Mouse (Mus musculus) intestine, embryonic 14.5 days (tissue): Measurements from ENCODE around the gene Fzd2. TPM values are rescaled to one million over a fixed set of nuclear protein-coding genes. Genes with fewer than 3 reads are reported as not detected.
A peak's percentile ranks its signal among the peaks of the same experiment; 100 is the strongest.
"Not testable (repeated sequence)": the region's sequence is repeated elsewhere in the genome, so short reads cannot be mapped to it uniquely, and the experiment has no call there.

Experiments
- ATAC-seq: fragments of 200-750 bp; cut with Nextera tagmentation; replicated peaks from 2 replicates; pipeline ENCODE4 v1.8.0; 2017; ENCODE audit warnings: low read depth, moderate number of reproducible peaks, moderate TSS enrichment, moderate library complexity; ENCODE audit not compliant: low FRiP score, low TSS enrichment
- DNase-seq: peaks from one replicate; pipeline ENCODE4 v3.0.0-alpha.2; 2018; ENCODE audit warnings: low spot score
- H3K27ac ChIP-seq: fragments of 300-500 bp; sonication (generic); 2 replicates; pipeline ENCODE4 v1.5.1; 2014; ENCODE audit warnings: low read depth, mild to moderate bottlenecking, control low read depth
- H3K27me3 ChIP-seq: fragments of 300-500 bp; sonication (generic); replicated peaks from 2 replicates; pipeline ENCODE4 v1.6.1; 2014; ENCODE audit warnings: low read length, control low read depth; ENCODE audit not compliant: control insufficient read depth, insufficient read depth
- H3K36me3 ChIP-seq: fragments of 300-500 bp; sonication (generic); 2 replicates; pipeline ENCODE4 v1.6.1; 2014; ENCODE audit warnings: low read length, control low read depth; ENCODE audit not compliant: control insufficient read depth, insufficient read depth
- H3K4me1 ChIP-seq: fragments of 300-500 bp; sonication (generic); replicated peaks from 2 replicates; pipeline ENCODE4 v1.6.1; 2014; ENCODE audit warnings: low read length, control low read depth, mixed read lengths; ENCODE audit not compliant: control insufficient read depth, insufficient read depth
- H3K4me2 ChIP-seq: fragments of 300-500 bp; sonication (generic); 2 replicates; pipeline ENCODE4 v1.6.1; 2014; ENCODE audit warnings: low read length
- H3K4me3 ChIP-seq: fragments of 300-500 bp; sonication (generic); 2 replicates; pipeline ENCODE4 v1.5.1; 2014; ENCODE audit warnings: low read depth, low read length, control low read depth, mixed read lengths
- H3K9ac ChIP-seq: fragments of 300-500 bp; sonication (generic); 2 replicates; pipeline ENCODE4 v1.6.1; 2014; ENCODE audit warnings: mild to moderate bottlenecking, low read length
- H3K9me3 ChIP-seq: fragments of 300-500 bp; sonication (generic); 2 replicates; pipeline ENCODE4 v1.6.1; 2016; ENCODE audit warnings: low read length, control low read depth; ENCODE audit not compliant: control insufficient read depth
- WGBS: fragments of 180-500 bp; shearing (Covaris S2); extraction: QIAGEN DNeasy Blood & Tissue Kit; methylation state at CpG from one replicate; pipeline ENCODE4 v1.1.7; 2014; 5-methylcytosine and 5-hydroxymethylcytosine counted together
- polyA plus RNA-seq: library from polyadenylated mRNA; unstranded; fragments of >200 nt; fragmentation: Nextera tagmentation; extraction: Ambion mirVana; gene quantifications from 2 replicates; pipeline ENCODE4 v1.2.1, GENCODE M21; 2014

Fzd2 gene
- polyA plus RNA-seq, 1 experiment from 2014 or later: 20.4 TPM

DNA sequence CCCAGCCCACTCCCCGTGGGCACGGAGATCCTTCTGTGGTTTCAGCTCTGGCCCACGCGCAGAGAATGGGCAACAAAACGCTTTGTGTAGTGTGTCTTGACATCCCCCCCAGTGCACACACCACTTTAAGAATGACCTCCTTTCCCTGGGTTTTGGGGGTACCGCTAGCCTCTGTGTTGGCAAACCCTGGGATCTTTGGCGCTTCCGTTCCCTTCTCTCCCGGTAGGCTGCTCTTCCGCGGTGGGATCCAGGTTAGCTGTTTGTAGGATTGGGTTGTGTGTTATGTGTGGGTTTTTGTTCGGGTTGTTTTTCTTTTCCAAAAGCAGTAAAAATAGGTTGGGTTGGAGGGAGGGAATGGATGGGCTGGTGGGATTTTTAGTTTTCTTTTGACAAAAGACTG is 3.0 kb downstream of the Fzd2 start:
- not testable (repeated sequence) for H3K27me3 ChIP-seq, H3K9me3 ChIP-seq, H3K36me3 ChIP-seq, ATAC-seq, DNase-seq
- H3K4me3 ChIP-seq: peak overlapping the region; percentile 90
- H3K4me2 ChIP-seq: peak overlapping the region; percentile 76
- H3K9ac ChIP-seq: peak overlapping the region; percentile 91
- peaks cover 40% of the 10 kb centered on the region for H3K4me1 ChIP-seq
- peak overlapping the region; percentile 98 for H3K27ac ChIP-seq
- 2% methylated on average over 12 of the region's 12 CpGs for WGBS

DNA sequence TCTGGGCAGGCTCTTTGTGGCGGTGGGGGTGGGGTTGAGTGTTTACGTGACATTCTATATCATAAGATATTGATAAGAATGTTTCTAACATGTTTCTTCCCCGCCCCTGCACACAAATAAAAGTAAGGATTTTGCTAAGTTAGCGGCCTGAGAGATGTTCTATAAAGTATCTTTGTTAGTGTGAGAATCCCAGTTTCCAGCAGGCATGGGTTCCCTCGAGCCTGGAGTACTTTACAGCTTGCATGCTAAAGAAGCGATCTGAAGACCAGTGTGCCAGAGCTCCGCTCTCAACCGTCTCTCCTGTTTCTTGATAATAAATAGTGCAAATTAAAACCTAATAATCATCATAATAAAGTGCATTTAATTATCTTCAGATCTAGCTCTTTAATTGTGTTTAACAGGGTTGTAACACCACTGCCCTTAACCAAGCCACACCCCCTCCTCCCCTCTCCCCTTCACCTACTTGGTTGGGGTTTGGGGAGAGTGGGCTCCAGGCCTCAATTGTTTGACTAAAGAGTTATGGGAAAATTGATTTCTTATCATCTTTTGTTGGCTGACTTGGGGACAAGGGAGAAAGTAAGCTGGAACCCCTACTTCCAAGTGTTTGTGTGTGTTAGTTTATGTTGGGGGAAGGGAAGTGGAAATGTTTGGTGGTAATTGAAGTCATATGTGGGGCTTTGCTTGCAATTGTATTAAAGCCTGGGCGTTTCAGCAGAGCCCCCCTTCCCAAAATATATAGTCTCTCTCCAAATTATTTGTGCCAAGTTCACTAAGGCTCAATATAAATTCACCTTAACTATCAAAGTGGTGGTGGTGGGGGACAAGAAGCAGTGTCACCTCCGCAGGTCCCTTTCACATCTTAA is 3.7 kb downstream of the Fzd2 start:
- DNase-seq: peak; percentile 60
- no peak for ATAC-seq
- Histone ChIP-seq H3K9ac (peak overlapping the region; percentile 91), H3K27me3 (no peaks in the 10 kb centered on the region), H3K4me2 (peak overlapping the region; percentile 76), H3K4me3 (peak overlapping the region; percentile 90), H3K9me3 (no peaks in the 10 kb centered on the region), H3K27ac (no peak overlapping the region; the same call in 1 of the 2 replicates), H3K4me1 (peaks cover 34% of the 10 kb centered on the region), H3K36me3 (no peaks in the 10 kb centered on the region; the same call in 1 of the 2 replicates)
- 21% methylated on average over 10 of the region's 10 CpGs for WGBS

DNA sequence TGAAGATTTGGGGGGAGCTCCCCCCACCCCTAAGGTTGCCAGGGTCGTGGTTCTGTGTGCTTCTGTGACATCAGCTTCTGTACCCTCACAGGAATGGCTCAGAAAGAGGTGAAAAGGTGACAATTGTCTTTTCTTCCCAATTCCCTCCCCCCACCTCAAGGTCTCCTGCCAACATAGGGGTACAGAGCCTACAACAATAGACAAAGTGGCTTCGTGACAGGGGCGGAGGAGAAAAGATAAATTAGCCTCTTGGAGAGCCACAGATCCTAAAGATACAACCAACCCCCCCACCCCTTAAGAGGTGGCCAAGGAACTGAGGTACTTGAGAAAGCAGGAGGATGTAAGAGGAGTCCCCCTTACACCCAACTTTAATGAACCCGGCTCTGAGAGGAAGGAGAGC is 4.5 kb downstream of the Fzd2 start:
- peak overlapping the region; percentile 90; the same call in 1 of the 2 replicates for H3K4me3 ChIP-seq
- no peak overlapping the region for H3K27ac ChIP-seq
- H3K9ac ChIP-seq: no peak overlapping the region
- no peaks in the 10 kb centered on the region; the same call in 1 of the 2 replicates for H3K36me3 ChIP-seq
- peaks cover 33% of the 10 kb centered on the region for H3K4me1 ChIP-seq
- H3K9me3 ChIP-seq: no peaks in the 10 kb centered on the region
- 30% methylated on average over 4 of the region's 4 CpGs for WGBS
- H3K27me3 ChIP-seq: no peaks in the 10 kb centered on the region
- H3K4me2 ChIP-seq: peak overlapping the region; percentile 76
- ATAC-seq: no peak
- DNase-seq: no peak

DNA sequence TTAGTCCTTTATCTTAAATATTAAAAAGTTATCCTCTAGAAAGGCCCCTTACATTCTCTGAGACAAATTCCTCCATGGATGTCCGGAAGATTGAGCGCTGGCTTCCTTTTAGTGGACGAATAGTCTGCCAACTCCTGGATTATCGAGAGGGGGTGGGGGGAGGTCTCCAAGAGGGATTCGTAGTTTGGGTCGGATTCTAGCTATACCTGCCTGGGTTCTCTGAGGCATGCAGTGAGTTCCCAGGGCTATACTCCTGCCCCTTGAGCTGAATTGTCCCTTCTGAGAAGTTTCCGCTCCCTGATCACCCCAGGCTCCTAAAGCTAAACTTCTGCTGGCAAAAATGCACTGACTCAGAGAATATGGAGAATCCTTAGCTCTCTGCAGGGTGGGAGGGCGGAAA is 5.3 kb downstream of the Fzd2 start:
- Histone ChIP-seq H3K4me1 (peaks cover 33% of the 10 kb centered on the region), H3K27ac (no peak overlapping the region), H3K4me2 (no peak overlapping the region), H3K4me3 (no peak overlapping the region), H3K9me3 (no peaks in the 10 kb centered on the region), H3K27me3 (no peaks in the 10 kb centered on the region), H3K9ac (no peak overlapping the region), H3K36me3 (no peaks in the 10 kb centered on the region; the same call in 1 of the 2 replicates)
- DNase-seq (no peak), ATAC-seq (no peak)
- 54% methylated on average over 8 of the region's 8 CpGs for WGBS

DNA sequence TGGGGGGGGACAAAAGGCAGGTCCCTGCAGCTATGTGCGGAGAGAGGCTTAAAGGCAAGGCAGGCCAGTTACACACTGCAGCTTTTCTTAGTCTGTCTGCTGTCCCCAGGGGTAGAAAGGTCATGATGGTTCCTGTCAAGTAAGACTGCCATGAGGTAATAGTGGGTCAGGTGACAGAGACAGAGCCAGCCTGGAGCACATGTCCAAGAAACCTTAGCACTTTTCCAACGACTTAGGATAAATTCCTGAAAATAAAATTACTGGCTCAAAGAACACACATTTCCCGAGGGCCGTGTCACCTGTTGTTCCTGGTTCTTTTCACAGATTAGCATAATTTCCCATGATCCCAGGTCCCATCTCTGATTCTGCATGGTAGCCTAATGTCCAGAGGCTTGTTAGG is 6.1 kb downstream of the Fzd2 start:
- no peak for DNase-seq
- Histone ChIP-seq H3K36me3 (no peaks in the 10 kb centered on the region; the same call in 1 of the 2 replicates), H3K4me3 (no peak overlapping the region), H3K4me2 (no peak overlapping the region), H3K27me3 (no peaks in the 10 kb centered on the region), H3K4me1 (peaks cover 33% of the 10 kb centered on the region), H3K27ac (peak overlapping the region; percentile 54; the same call in 1 of the 2 replicates), H3K9me3 (no peaks in the 10 kb centered on the region), H3K9ac (no peak overlapping the region)
- ATAC-seq: no peak
- WGBS: 39% methylated on average over 4 of the region's 4 CpGs

DNA sequence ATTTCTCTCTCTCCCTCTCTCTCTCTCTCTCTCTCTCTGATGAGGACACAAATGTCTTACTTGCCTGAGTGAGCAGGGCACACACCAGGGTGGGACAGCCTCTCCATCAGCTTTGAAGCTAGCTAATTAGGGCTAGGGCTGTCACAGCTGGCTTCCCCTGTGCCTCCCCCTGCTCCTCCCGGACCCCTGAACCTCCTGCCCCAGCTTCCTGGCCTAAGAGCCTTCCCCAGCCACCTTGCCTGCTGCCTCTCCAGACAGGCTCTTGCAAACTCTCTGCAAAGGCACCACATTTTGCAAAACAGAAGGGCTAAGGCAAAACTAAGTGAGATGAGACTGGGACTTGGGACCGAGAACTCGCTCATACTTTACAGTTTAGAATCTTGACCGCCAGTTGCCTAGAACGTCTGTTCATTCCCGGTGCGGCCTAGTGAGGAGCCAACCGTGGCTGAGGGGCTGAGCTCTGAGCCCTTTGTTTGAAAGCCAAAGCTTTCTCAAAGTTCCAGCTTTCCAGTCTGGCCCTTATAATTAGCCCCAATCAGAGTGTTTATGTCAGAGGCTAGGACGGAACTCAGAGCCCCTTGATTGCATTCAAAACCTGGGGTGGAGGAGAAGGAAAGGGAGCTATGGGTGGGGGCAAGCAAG is 6.6 kb downstream of the Fzd2 start:
- H3K4me2 ChIP-seq: no peak overlapping the region
- H3K27ac ChIP-seq: peak overlapping the region; percentile 54; the same call in 1 of the 2 replicates
- ATAC-seq (no peak), DNase-seq (no peak)
- H3K4me3 ChIP-seq: no peak overlapping the region
- 22% methylated on average over 9 of the region's 9 CpGs for WGBS
- H3K9ac ChIP-seq: no peak overlapping the region
- no peaks in the 10 kb centered on the region; the same call in 1 of the 2 replicates for H3K36me3 ChIP-seq
- no peaks in the 10 kb centered on the region for H3K9me3 ChIP-seq
- no peaks in the 10 kb centered on the region for H3K27me3 ChIP-seq
- peaks cover 33% of the 10 kb centered on the region for H3K4me1 ChIP-seq

DNA sequence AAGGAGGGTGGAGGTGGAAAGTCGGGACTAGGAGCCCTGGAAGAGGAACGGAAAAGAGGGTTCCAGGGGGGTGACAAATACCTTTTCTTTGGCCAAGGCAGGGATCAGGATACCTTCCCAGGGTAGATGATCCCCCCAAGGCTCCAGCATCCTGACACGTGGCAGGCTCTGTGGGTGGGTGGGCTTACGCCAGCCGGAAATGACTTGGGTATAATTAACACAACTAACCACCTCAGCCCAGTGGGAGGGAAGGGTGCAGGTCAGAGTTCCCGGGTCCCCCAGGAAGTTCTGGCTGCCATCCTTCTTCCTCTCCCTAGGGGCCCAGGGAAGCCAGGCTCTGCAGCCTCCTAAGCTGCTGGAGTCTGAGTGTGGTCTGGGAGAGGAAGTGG is 7.1 kb downstream of the Fzd2 start:
- Histone ChIP-seq H3K27me3 (no peaks in the 10 kb centered on the region), H3K9ac (no peak overlapping the region), H3K9me3 (no peaks in the 10 kb centered on the region), H3K4me2 (no peak overlapping the region), H3K4me1 (peaks cover 33% of the 10 kb centered on the region), H3K27ac (peak overlapping the region; percentile 54; the same call in 1 of the 2 replicates), H3K4me3 (no peak overlapping the region), H3K36me3 (no peaks in the 10 kb centered on the region; the same call in 1 of the 2 replicates)
- WGBS: 25% methylated on average over 6 of the region's 6 CpGs
- DNase-seq: no peak
- no peak for ATAC-seq

DNA sequence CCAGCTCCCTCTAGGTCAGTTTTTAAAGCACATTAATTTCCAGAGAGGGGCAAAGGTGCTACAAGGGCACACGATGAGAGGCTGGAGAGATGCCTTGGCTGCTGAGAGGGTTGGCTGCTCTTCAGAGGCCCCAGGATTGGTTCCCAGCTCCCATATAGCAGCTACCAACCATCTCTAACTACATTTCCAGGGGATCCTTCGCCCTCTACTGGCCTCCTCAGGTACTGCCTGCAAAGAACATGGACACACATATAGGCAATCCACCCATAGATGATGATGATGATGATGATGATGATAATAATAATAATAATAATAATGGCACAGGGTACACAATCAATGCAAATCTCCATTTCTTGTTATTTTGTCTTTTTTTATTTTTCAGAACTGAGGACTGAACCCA is 15.3 kb downstream of the Fzd2 start:
- no peaks in the 10 kb centered on the region for H3K27me3 ChIP-seq
- no peak for ATAC-seq
- H3K36me3 ChIP-seq: no peaks in the 10 kb centered on the region
- H3K27ac ChIP-seq: no peak overlapping the region
- no peak overlapping the region for H3K4me3 ChIP-seq
- H3K9me3 ChIP-seq: peaks cover 5% of the 10 kb centered on the region
- H3K9ac ChIP-seq: no peak overlapping the region
- peaks cover 12% of the 10 kb centered on the region for H3K4me1 ChIP-seq
- no peak overlapping the region for H3K4me2 ChIP-seq
- no peak for DNase-seq
- 75% methylated on average over 2 of the region's 2 CpGs for WGBS
